Mouse (Mus musculus) cerebellum, postnatal 14 days (tissue): Measurements from ENCODE around the gene Kantr.

ENCODE experiments used
- DNase-seq, 2 experiments: peaks; one replicate each; pipeline ENCODE4 v3.0.0; 2021; ENCODE audit warnings: mixed read lengths in 2 of 2

The Kantr gene

DNA sequence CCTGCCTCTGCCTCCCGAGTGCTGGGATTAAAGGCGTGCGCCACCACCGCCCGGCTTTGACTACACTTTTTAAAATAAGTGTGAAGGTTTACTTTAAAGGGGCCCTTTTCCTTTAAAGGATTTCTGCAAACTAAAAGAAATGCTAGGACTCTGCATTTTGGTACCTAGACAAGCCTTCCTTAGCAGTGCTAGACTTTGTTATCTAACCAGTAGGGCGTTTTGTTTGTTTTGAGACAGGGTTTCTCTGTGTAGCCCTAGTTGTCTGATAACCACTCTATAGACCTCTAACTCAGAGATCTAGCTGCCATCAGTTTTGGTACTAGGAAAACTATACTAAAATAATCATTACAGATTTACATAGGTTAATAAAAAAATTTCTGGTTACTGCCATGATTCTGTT, 47.9 kb downstream of the Kantr start:
- DNase-seq: no peak

DNA sequence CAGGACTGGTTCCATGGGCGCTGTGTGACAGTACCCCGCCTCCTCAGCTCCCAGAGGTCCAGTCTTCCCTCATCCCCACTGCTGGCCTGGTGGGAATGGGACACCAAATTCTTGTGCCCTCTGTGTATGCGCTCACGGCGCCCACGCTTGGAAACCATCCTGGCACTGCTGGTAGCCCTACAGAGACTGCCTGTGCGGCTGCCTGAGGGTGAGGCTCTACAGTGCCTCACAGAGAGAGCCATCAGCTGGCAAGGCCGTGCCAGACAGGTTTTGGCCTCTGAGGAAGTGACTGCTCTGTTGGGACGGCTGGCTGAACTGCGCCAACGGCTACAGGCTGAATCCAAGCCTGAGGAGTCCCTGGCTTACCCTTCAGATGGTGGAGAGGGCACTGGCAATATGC, 56.1 kb downstream of the Kantr start:
- DNase-seq: no peak
